Mouse (Mus musculus): ENCODE measurements at regions not wholly inside any gene's neighbourhood (a gene's known extent, or its start where the extent isn't known, plus 50 kb on each side); places are given as distances from the start of the nearest gene placed in this dataset.

- DNase-seq (ENCODE audit: low read depth, low spot score) = no peak
Measured at GRCm38 (mm10) chr11:26881635-26882034, 287.8 kb upstream of the Vrk2 start.
